Mouse (Mus musculus) G1E (cell line): ENCODE results near the gene Psmd12. TPM values are rescaled to one million over a fixed set of nuclear protein-coding genes. Genes with fewer than 3 reads are reported as not detected.

Experiments
- ATAC-seq: 2 replicates; pipeline ENCODE4 v1.8.0; 2016; ENCODE audit warnings: mild to moderate bottlenecking; ENCODE audit not compliant: insufficient number of reproducible peaks, poor library complexity, low FRiP score, severe bottlenecking; ENCODE audit errors: extremely low read depth
- DNase-seq: peaks from one replicate; pipeline ENCODE4 v3.0.0; 2012; ENCODE audit warnings: low spot score
- H3K27me3 ChIP-seq: 2 replicates; pipeline ENCODE4 v1.6.1; 2012; ENCODE audit warnings: mild to moderate bottlenecking, low read length, inconsistent platforms; ENCODE audit not compliant: insufficient read depth
- H3K36me3 ChIP-seq: replicated peaks from 2 replicates; pipeline ENCODE3; 2012; ENCODE audit warnings: mild to moderate bottlenecking, inconsistent platforms
- H3K4me1 ChIP-seq: 2 replicates; pipeline ENCODE4 v1.6.1; 2012; ENCODE audit warnings: low read depth, low read length, inconsistent platforms, mixed read lengths; ENCODE audit not compliant: insufficient read depth
- H3K4me3 ChIP-seq: 2 replicates; pipeline ENCODE4 v1.5.1; 2012; ENCODE audit warnings: low read depth, mild to moderate bottlenecking, inconsistent platforms, low read length, moderate library complexity, mixed read lengths
- H3K9me3 ChIP-seq: replicated peaks from 2 replicates; pipeline ENCODE4 v1.6.1; 2012; ENCODE audit warnings: inconsistent platforms
- CTCF ChIP-seq: IDR thresholded peaks from 2 replicates; pipeline ENCODE4 v1.5.1; 2012; ENCODE audit warnings: low read depth, low read length, inconsistent platforms, mixed read lengths
- GATA1 ChIP-seq: IDR thresholded peaks from 2 replicates; pipeline ENCODE4 v1.6.1; 2012; ENCODE audit warnings: borderline replicate concordance, low read length, inconsistent platforms, mixed read lengths
- GATA2 ChIP-seq: IDR thresholded peaks from 2 replicates; pipeline ENCODE4 v1.6.1; 2012; ENCODE audit warnings: low read depth, low read length, inconsistent platforms, borderline replicate concordance
- POLR2AphosphoS5 ChIP-seq: IDR thresholded peaks from 2 replicates; pipeline ENCODE4 v1.6.1; 2012; ENCODE audit warnings: low read depth, low read length, inconsistent platforms; ENCODE audit not compliant: insufficient replicate concordance
- TAL1 ChIP-seq: conservative IDR thresholded peaks from 2 replicates; pipeline ENCODE4 v1.6.1; 2012; ENCODE audit warnings: low read depth, low read length, inconsistent platforms, mixed read lengths
- polyA plus RNA-seq: library from polyadenylated mRNA; stranded (reverse); fragments of >175 nt; gene quantifications from 2 replicates; pipeline ENCODE4 v1.2.3, GENCODE M21; 2012
- total RNA-seq, 2 experiments: library from RNA; stranded (forward) in 1 of 2; stranded (reverse) in 1 of 2; fragments of 200-1000 nt in 1 of 2; fragments of >200 nt in 1 of 2; fragmentation: Nextera tagmentation in 1 of 2; gene quantifications; 2 replicates each; pipeline ENCODE4 v1.2.3; 2014 to 2017

Gene Psmd12
- total and polyA plus RNA-seq, 3 experiments, result 39.1 to 121 (median 77.4) TPM

GRCm38 (mm10) chr11:107459828-107460227, 19.5 kb upstream of the Psmd12 start:
- no peak overlapping the region for H3K4me3 ChIP-seq

DNA sequence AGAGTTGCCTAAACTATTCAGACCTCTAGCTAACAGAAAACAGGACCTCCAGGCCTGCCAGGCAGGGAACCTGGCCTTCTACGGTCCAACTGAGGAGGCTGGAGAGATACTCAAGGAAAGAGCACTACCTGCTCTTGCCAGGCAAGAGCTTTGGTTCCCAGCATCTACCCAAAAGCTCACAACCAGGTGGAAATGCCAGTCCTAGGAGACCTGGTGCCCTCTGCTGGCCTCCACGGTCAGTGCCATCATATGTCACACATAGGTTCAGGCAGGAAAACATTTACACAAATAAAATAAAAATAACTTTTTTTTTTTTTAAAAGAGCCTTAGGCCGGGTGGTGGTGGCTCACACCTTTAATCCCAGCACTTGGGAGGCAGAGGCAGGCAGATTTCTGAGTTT, 16.8 kb upstream of the Psmd12 start:
- TF ChIP-seq CTCF (no peak), GATA2 (no peak), POLR2AphosphoS5 (no peak), GATA1 (no peak), TAL1 (no peak)
- peaks cover 75% of the 10 kb centered on the region for H3K36me3 ChIP-seq
- H3K4me1 ChIP-seq, result peaks cover 53% of the 10 kb centered on the region
- H3K4me3 ChIP-seq, result no peak overlapping the region
- no peaks in the 10 kb centered on the region for H3K9me3 ChIP-seq
- no peaks in the 10 kb centered on the region for H3K27me3 ChIP-seq
- ATAC-seq (no peak), DNase-seq (no peak)

More at GRCm38 (mm10) chr11:107459828-107460227, 19.5 kb upstream of the Psmd12 start:
- no peaks in the 10 kb centered on the region for H3K9me3 ChIP-seq
- peaks cover 41% of the 10 kb centered on the region for H3K4me1 ChIP-seq
- TF ChIP-seq GATA1 (no peak), TAL1 (no peak), CTCF (no peak), GATA2 (no peak), POLR2AphosphoS5 (no peak)
- DNase-seq (no peak), ATAC-seq (no peak)
- H3K36me3 ChIP-seq, result peaks cover 78% of the 10 kb centered on the region
- no peaks in the 10 kb centered on the region for H3K27me3 ChIP-seq

GRCm38 (mm10) chr11:107463251-107463681, 16.0 kb upstream of the Psmd12 start:
- Histone ChIP-seq H3K27me3 (no peaks in the 10 kb centered on the region), H3K4me1 (peaks cover 51% of the 10 kb centered on the region), H3K36me3 (peaks cover 69% of the 10 kb centered on the region), H3K4me3 (no peak overlapping the region), H3K9me3 (no peaks in the 10 kb centered on the region)
- DNase-seq (no peak), ATAC-seq (no peak)
- TF ChIP-seq GATA2 (no peak), GATA1 (no peak), POLR2AphosphoS5 (no peak), TAL1 (no peak), CTCF (no peak)

GRCm38 (mm10) chr11:107464141-107464540, 15.1 kb upstream of the Psmd12 start:
- TF ChIP-seq POLR2AphosphoS5 (no peak), GATA2 (no peak), GATA1 (no peak), CTCF (no peak), TAL1 (no peak)
- Histone ChIP-seq H3K4me1 (peaks cover 45% of the 10 kb centered on the region), H3K36me3 (peaks cover 60% of the 10 kb centered on the region), H3K9me3 (no peaks in the 10 kb centered on the region), H3K4me3 (no peak overlapping the region), H3K27me3 (no peaks in the 10 kb centered on the region)
- DNase-seq (no peak), ATAC-seq (no peak)

GRCm38 (mm10) chr11:107465041-107465440, 14.2 kb upstream of the Psmd12 start:
- no peaks in the 10 kb centered on the region for H3K27me3 ChIP-seq
- no peak overlapping the region for H3K4me3 ChIP-seq
- no peaks in the 10 kb centered on the region for H3K9me3 ChIP-seq
- H3K4me1 ChIP-seq, result peaks cover 45% of the 10 kb centered on the region
- TF ChIP-seq POLR2AphosphoS5 (no peak), TAL1 (no peak)
- no peak for DNase-seq
- ATAC-seq, result no peak
- peaks cover 51% of the 10 kb centered on the region for H3K36me3 ChIP-seq

GRCm38 (mm10) chr11:107465969-107466368, 13.3 kb upstream of the Psmd12 start:
- no peak for ATAC-seq
- H3K36me3 ChIP-seq, result peaks cover 42% of the 10 kb centered on the region
- no peak for TF ChIP-seq TAL1
- no peak for TF ChIP-seq POLR2AphosphoS5
- TF ChIP-seq GATA1, result no peak
- TF ChIP-seq GATA2, result no peak
- no peak for TF ChIP-seq CTCF
- H3K4me3 ChIP-seq, result no peak overlapping the region; the same call in 1 of the 2 replicates
- H3K27me3 ChIP-seq, result no peaks in the 10 kb centered on the region
- no peaks in the 10 kb centered on the region for H3K9me3 ChIP-seq
- peaks cover 47% of the 10 kb centered on the region for H3K4me1 ChIP-seq
- DNase-seq, result no peak

DNA sequence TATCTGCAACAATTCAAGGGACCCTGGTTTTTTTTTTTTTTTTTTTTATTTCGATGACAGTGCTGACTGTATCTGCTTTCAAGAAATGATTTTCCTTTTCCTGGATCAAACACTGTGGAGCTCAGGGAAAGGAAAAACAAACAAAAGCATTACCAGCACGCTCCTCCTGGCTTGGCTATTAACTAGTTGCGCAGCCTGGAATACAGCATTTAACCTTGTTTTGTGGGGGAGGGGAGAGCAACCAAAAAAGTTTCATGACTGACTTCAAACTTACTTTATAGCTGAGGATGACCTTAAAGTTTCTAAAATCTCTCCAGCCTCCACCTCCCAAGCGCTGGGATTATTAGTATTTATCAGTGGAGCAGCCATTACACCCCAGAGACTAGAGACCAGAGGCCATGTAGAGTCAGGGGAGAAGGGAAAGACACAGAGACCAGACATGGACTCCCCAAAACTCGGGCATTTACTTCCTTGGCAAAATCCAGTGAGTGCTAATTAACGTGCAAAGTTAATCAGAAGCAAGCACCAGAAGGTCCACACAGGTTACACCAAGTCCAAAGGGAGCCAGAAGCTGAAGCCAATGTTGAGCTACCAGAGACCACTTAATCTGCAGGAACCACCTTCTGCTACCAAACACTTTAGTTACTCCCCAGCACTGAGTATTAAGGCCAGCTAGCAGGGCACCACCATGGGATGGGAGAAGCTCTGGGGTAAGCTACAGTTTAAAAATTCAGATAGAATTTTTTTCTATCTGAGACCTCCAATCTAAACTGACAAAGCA, 12.5 kb upstream of the Psmd12 start:
- H3K4me1 ChIP-seq, result peaks cover 55% of the 10 kb centered on the region
- TF ChIP-seq GATA2 (no peak), GATA1 (no peak), POLR2AphosphoS5 (no peak), CTCF (no peak), TAL1 (no peak)
- peak overlapping the region; percentile 23; the same call in 1 of the 2 replicates for H3K4me3 ChIP-seq
- ATAC-seq, result no peak
- H3K9me3 ChIP-seq, result no peaks in the 10 kb centered on the region
- H3K36me3 ChIP-seq, result peaks cover 34% of the 10 kb centered on the region
- no peaks in the 10 kb centered on the region for H3K27me3 ChIP-seq
- DNase-seq, result no peak
